Mouse (Mus musculus) megakaryocyte-erythroid progenitor cell, adult 5-6 weeks (primary cell): ENCODE results near the gene Dok5. TPM values are rescaled to one million over a fixed set of nuclear protein-coding genes. Genes with fewer than 3 reads are reported as not detected.
A peak's percentile ranks its signal among the peaks of the same experiment; 100 is the strongest.

Experiments
- ATAC-seq: replicated peaks from 2 replicates; pipeline ENCODE4 v1.8.0; 2016; ENCODE audit warnings: mild to moderate bottlenecking, inconsistent platforms; ENCODE audit not compliant: severe bottlenecking, poor library complexity, low FRiP score, low TSS enrichment
- total RNA-seq, 2 experiments: library from RNA; stranded (forward) in 1 of 2; stranded (reverse) in 1 of 2; fragments of 200-1000, 215-1000 nt in 1 of 2; fragments of >200 nt in 1 of 2; fragmentation: Nextera tagmentation in 1 of 2; gene quantifications; 2 replicates each; pipeline ENCODE4 v1.2.3; 2014 to 2017

Gene Dok5
- total RNA-seq, 2 experiments from 2014 or later: not detected

DNA sequence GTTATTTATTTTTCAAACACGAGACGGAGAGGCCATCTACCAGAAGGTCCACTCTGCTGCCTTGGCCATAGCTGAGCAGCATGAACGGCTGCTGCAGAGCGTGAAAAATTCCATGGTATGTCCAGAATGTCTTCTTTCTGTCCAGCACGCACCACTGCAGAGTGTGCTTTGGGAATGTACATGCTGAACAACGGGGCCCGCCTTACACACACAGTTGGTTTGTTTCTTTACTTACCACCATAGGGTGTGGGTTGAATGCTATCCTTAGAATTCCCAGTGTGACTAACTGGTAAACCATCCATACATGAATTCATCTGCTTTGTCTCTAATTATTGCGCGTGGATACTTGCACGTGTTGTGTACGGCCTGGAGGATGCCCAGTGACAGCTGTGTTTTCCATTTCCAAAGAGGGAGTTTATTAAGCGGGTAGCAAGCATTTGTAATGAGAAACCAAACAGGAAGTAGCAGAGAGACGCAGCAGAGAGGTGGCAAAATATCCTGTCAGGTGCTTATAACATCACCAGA is 109.9 kb downstream of the Dok5 start:
- no peak for ATAC-seq

DNA sequence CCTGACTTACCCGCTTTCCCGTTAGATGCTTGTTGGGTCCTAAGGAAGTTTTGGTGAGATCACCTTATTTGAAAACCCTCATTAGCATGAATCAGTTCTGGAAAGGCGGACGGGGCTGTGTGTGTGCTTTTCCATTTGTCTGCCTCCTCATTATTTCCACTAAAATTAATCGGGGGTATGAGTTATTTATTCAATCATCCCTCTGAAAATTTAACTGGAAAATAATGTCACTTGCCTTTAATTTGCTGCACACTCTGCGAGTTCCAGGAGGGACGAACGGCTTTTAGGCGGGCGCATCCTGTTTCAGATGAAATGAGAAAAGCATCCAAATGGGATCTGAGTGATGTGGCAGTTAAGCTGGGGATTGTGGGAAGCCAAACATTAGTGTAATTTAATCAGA is 113.9 kb downstream of the Dok5 start:
- no peak for ATAC-seq

DNA sequence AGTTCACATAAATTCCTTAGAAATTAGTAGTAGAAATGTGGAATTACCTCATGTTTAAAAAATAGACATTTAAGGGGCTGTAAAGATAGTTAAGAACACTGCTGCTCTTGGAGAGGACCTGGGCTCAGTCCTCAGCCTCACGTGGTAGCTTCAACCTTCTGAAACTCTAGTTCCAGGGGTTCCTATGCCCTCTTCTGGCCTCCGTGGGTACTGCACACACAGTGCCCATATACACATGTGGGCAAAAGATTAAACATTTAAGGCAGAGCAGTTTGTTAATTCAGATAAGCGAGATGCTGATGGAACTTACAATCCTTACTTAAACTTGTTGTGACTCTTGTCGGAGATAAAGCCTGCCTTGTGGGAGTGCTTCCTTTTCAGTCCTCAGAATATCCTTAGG is 118.5 kb downstream of the Dok5 start:
- no peak for ATAC-seq

DNA sequence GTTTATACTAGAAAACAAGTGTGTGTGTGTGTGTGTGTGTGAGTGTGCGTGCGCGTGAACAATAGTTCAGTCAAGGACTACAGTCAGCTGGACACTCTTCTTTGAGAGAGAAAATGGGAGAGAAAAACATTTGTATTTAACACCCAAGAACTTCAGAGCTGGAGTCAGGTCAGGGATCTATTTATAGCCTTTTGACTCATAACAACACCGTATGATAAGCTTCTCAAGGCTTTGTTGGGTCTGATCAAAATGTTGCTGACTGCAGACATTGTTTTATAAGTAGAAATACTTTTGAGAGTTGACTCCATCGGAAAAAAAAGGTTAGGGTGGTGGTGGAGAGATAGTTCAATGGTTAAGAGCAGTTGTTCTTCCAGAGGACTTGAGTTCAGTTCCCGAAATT is 120.7 kb downstream of the Dok5 start:
- no peak for ATAC-seq

DNA sequence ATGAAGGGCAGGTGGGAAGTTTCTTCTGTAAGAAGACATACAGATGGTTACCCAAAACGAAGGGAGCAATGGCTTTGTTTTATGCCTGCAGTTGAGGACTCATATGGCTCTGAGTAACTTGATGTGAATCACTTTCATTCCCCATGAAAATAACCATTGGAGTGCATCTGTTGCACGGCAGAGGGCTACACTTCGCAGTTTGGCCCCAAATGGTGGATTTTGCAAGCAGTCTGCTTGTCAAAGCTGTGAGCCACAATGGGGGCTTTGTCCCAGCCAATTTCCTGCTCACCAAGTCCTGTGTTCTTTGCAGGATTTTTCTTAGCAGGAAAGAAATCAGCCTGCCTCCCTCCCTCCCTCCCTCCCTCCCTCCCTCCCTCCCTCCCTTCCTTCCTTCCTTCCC is 123.6 kb downstream of the Dok5 start:
- ATAC-seq: no peak

DNA sequence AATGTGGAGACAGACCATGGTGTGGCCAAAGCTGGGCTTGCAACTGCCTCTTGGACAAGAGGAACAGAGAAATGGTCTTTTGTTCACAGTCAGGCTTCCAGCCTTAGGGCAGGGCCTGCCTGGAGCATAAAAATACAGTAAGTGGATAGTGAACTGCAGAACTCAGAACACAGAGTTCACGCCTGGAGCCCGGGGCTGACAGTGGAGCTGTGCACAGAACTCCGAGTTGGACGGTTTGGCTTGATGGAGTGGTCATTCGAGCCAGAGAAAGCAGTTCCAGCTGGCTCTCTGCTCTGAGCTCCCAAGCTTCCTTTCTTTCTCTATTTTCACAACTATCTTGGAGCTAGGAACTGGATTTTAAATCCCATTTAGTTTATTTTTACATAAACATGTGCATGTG is 124.5 kb downstream of the Dok5 start:
- no peak for ATAC-seq

DNA sequence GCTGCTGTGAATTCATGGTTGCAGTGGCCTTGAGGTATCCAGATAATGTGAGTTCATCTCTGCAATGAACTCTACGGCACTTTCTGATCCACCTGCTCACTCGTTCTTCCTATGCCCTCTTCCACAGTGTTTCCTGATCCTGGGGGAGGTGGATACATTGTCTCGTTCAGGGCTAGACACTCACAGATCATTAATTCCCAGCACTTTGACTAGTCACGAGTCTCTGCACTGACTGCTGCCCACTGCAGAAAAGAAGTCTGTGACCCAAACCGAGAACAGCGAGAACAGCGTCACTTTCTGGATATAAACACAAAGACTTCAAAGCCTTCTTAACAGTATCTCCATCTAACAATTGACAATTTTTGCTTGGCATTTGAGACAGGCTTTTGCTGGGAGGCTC is 125.9 kb downstream of the Dok5 start:
- ATAC-seq: no peak

DNA sequence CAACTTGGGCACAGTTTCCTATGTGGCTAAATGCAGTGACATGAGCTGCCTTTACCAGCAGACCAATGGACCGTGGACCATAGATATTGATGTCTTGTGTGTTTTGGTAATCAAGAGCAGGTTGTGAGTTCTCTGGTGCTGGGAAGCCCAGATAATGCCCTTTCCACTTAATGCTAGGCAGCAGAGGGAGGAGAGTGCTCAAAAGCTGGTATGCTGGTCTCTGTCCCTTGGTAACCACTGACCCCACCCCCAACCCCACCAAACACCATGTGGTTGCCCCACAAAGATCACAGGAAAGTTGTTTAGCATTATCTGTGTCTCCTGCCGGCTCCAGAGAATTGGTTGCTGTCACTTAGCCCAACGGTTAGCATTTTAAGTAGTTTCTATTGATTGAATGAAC is 127.0 kb downstream of the Dok5 start:
- no peak for ATAC-seq

DNA sequence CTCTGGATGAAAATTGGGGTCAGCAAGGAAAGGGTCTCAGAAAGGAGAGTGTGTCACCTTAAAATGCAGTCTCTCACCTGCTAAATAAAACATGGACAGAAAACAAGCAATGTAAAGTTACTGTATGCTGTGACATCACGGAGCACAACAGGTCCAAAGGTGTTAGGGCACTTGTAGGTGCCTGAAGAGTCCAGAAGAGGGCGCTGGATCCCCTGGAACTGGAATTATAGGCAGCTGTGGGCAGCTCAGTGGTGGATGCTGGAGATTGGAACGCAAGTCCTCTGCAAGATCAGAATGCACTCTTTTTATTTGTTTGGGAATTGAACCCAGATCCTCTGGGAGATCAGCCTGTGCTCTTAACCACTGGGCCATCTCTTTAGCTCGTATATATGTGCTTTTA is 129.0 kb downstream of the Dok5 start:
- no peak for ATAC-seq

DNA sequence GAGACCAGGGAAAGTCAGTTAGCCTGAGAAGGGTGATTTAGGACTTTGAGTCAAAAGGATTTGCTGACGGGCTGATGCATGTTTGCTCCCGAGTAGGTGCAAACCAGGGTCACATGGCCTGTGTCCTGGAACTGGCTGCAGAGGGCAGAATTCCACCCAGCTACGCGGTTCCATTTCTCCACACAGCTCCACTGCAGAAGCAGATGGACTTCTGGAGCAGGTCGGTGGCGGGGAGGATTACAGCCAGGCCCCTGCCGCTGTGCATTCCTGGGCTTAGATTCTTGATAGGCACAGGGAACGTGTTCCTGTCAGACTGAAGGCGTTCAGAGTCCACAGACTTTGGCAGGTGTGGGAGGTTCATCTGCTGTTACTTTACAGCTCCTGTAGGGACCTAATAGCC is 131.2 kb downstream of the Dok5 start:
- ATAC-seq: no peak

DNA sequence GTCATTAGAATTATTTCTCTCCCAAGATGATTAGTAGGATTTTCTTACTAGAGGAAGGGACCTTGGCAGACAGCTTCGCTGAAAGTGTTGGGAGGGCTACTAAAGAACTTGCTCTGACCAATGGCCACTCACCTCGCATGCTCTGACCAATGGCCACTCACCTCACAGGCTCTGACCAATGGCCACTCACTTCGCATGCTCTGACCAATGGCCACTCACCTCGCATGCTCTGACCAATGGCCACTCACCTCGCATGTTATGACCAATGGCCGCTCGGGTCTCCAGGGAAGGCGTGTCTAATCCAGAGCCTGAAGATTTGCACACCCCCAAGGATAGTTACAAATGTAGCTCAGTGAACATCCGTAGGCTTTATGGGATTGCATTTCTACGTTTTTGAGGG is 131.6 kb downstream of the Dok5 start:
- ATAC-seq: no peak

DNA sequence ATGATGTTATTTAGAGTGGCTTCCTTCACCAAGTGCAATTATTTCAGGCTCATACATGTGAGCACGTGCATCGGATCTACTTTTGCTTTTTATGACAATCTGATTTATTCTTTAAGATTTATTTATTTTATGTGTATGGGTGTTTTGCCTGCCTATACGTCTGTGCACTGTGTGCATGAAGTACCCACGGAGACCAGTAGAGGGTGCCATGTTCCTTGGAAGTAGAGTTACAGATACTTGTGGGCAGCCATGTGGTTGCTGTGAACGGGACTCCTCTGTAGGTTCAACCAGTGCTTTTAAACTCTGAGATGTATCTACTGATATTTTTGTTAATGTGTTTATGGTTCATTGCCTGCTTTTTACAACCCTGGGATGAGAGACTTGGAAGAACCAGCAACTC is 132.4 kb downstream of the Dok5 start:
- no peak for ATAC-seq

DNA sequence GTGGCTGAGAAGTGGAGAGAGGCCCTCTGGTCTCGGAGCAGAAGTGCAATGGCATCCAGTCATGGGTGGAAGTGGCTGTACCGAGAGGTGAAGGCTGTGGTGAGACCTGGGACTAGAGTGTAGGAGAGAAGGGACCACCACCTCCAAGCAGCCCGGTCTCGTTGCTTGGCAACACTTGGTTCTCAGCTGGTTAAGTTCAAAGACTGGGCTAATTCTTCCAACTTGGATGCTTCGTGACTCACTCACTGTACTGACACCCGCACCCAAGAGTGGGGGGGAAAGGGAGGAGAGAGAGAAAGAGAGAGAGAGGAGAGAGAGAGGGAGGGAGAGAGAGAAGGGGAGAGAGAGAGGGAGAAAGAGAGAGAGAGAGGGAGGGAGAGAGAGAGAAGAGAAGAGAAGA is 133.2 kb downstream of the Dok5 start:
- no peak for ATAC-seq

DNA sequence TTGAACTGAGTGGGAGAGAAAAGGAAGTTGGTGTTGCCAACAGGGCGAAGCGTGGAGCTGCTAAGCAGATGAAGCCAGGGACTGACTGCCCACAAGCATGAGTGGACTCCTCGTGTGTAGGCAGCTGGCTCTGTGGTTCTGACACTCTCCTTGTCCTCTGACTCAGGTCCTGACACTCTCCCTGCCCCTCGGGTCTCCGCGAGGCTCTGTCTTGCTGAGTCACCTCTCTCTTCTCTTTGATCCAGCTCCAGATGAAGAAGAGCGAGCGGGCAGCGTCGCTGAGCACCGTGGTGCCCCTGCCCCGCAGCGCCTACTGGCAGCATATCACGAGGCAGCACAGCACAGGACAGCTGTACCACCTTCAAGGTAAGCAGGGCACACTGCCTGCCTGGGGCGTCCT is 139.0 kb downstream of the Dok5 start:
- no peak for ATAC-seq

DNA sequence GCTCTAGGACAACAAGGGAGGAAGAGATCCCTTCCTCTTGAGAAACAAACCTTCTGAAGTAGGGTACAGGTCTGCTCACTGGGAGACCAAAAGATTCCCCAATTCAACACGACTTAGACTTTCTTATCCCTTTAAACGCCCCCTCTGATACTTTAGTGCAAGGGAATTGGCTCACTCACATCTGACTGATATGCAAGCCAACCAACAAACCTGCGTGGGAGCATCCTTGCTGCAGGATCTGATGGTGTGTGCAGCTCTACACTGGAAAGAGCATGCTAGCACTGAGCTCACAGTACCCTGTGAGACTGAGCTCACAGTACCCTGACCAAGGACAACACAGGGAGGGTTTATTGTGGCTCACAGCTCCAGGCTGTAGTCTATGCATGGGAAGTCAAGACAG is 139.9 kb downstream of the Dok5 start:
- ATAC-seq: no peak

DNA sequence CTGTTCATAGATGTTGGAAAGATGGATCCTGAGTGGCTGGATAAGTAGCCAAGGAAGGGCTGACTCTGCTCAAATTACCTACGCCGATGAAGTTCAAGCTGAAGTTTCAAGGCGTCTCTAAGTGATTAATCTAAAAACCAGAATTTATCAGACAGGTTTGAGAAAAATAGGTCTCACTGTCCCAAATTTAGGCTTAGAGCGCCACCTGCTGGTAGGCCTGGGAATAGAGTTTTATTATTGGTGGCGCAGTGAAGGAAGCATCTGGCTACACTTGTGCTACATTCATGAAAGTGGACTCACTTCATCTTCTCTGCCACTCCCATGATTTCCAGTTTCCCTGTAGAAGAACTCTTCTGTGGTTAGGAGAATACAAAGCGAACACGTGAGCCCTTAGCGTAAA is 141.8 kb downstream of the Dok5 start:
- peak; percentile 60; the same call in 1 of the 2 replicates for ATAC-seq

DNA sequence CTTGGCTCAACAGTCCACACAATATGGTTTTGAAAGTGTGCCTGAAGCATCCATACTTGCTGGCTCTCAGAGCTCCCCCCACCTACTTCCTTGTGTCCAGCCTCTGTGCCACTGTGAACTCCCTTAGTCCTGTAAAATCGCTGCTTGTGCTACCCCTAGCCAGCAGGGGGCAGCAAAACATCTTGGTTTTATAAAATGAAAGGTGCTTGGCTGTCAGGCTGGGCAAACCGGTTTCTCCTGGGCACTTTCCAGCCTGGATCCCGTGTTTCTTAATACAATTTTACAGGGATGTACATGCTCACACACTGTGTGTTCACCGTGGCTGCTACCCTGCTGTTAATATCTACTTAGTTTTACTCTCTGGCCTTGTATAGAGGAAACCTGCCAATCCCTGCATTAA is 145.9 kb downstream of the Dok5 start:
- ATAC-seq: peak; percentile 91

DNA sequence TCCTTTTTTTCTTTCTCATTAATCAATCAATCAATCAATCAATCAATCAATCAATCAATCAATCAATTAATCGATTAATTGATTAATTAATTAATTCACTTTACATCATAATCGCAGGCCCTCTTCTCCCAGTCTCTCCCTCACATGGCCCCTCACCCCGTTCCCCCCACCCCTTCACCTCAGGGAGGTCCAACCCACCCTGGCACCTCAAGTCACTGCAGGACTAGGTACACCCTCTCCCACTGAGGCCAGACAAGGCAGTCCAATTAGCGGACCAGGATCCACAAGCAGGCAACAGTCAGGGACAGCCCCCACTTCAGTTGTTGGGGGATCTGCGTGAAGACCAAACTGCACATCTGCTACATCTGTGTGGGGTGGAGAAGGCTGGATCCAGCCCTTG is 146.3 kb downstream of the Dok5 start:
- ATAC-seq: no peak

DNA sequence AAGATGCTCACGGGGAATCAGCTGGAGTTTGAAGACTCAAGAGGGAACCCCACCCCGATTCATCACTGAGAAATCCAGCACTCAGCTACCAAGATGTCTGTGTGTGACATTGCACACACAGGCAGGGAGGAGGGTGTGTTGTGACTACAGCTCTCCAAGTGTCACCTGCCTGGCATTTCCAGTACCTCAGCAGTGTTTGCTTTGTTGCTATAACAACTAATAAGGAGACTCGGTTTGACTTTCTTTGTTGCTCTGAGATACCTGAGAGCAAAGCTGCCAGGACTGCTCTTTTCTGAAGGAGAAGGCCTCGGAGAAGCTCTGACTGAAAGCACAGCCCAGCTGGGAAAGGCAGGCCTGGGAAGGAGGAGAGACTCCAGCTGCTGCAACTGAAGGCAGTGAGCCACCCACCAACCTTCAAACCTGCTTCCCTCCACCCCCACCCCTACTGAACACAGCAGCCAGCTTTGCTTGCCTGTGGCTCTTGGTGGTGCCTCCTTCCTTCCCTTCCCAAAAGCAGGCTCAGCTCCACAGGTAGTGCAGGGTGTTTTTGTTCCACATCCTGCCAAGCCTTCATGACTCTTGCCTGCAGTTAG is 152.7 kb downstream of the Dok5 start:
- ATAC-seq: no peak

DNA sequence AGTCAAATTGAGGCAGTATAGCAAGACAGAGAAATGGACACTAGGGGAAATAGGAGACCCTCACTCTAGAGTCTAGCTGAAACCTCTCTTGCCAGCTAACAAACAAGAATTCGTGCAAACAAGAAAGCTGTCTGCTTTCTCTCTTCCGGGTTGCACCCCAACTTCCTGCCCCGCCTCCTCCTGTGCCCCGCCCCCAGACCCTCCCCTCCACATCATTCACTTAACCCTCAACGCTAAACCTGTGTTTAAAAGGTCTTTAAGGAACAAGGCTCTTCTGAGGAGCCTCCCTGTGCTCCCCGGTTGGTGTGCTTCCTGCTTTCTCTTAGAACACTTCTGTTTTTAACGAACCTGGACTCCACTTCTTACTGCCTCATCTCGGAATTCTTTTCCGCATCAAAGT is 156.4 kb downstream of the Dok5 start:
- ATAC-seq: no peak

DNA sequence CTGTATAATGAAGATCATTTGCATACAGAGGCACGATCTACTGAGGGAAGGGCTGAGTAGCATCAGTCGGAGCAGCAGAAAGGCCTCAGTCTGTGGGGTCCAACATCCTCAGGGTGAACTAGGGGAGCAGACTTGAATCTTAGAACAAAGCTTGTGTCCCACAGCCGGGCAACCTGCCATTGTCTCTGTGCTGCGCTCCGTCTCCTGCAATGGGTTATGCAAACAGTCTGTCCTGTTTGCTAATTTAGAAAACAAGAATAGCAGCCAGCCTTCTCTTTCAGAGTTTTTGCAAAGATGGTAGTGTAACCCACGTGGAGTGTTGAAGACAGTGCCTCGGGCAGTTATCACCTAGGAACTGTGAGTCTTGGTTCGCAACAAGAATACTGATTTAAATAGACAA is 163.5 kb downstream of the Dok5 start:
- ATAC-seq: no peak
